Mouse (Mus musculus) hindbrain, embryonic 16.5 days (tissue): ENCODE results near the gene Gm11639. TPM values are rescaled to one million over a fixed set of nuclear protein-coding genes. Genes with fewer than 3 reads are reported as not detected.
A peak's percentile ranks its signal among the peaks of the same experiment; 100 is the strongest.

Experiments used
- ATAC-seq: fragments of 200-750 bp; cut with Nextera tagmentation; 2 replicates; pipeline ENCODE4 v1.8.0; 2017; ENCODE audit warnings: moderate TSS enrichment, moderate library complexity
- H3K27ac ChIP-seq: fragments of 300-500 bp; sonication (generic); 2 replicates; pipeline ENCODE4 v1.5.1; 2014; ENCODE audit warnings: low read depth, mild to moderate bottlenecking, control low read depth, low read length, moderate library complexity
- H3K27me3 ChIP-seq: fragments of 300-500 bp; sonication (generic); replicated peaks from 2 replicates; pipeline ENCODE4 v1.6.1; 2014; ENCODE audit warnings: low read length; ENCODE audit not compliant: control insufficient read depth, insufficient read depth
- H3K36me3 ChIP-seq: fragments of 300-500 bp; sonication (generic); 2 replicates; pipeline ENCODE4 v1.6.1; 2014; ENCODE audit warnings: mild to moderate bottlenecking, low read length, moderate library complexity, mixed read lengths; ENCODE audit not compliant: control insufficient read depth, insufficient read depth
- H3K4me1 ChIP-seq: fragments of 300-500 bp; sonication (generic); 2 replicates; pipeline ENCODE4 v1.6.1; 2014; ENCODE audit warnings: low read depth, low read length; ENCODE audit not compliant: control insufficient read depth, insufficient read depth
- H3K4me2 ChIP-seq: fragments of 300-500 bp; sonication (generic); 2 replicates; pipeline ENCODE4 v1.6.1; 2014; ENCODE audit warnings: mild to moderate bottlenecking, low read length, control low read depth, moderate library complexity
- H3K4me3 ChIP-seq: fragments of 300-500 bp; sonication (generic); 2 replicates; pipeline ENCODE4 v1.5.1; 2014; ENCODE audit warnings: mild to moderate bottlenecking, low read length, control low read depth, moderate library complexity
- H3K9ac ChIP-seq: fragments of 300-500 bp; sonication (generic); 2 replicates; pipeline ENCODE4 v1.6.1; 2014; ENCODE audit warnings: low read depth, mild to moderate bottlenecking, control low read depth, low read length, moderate library complexity
- H3K9me3 ChIP-seq: fragments of 300-500 bp; sonication (generic); 2 replicates; pipeline ENCODE4 v1.6.1; 2014; ENCODE audit warnings: mild to moderate bottlenecking, low read length, moderate library complexity; ENCODE audit not compliant: control insufficient read depth
- WGBS: fragments of 180-500 bp; shearing (Covaris S2); extraction: QIAGEN DNeasy Blood & Tissue Kit; methylation state at CpG from one replicate; pipeline ENCODE4 v1.1.7; 2014; 5-methylcytosine and 5-hydroxymethylcytosine counted together
- polyA plus RNA-seq: library from polyadenylated mRNA; unstranded; fragments of >200 nt; fragmentation: Nextera tagmentation; extraction: Ambion mirVana; gene quantifications from 2 replicates; pipeline ENCODE4 v1.2.1, GENCODE M21; 2015

The Gm11639 gene
- polyA plus RNA-seq, 1 experiment from 2014 or later: 0.04 TPM

GRCm38 (mm10) chr11:104667399-104667798 lies 18.1 kb upstream of the Gm11639 start:
- no peak overlapping the region for H3K27ac ChIP-seq
- H3K4me3 ChIP-seq: no peak overlapping the region
- H3K4me2 ChIP-seq: no peak overlapping the region
- 66% methylated on average over 5 of the region's 5 CpGs for WGBS
- H3K4me1 ChIP-seq: no peaks in the 10 kb centered on the region
- no peaks in the 10 kb centered on the region for H3K36me3 ChIP-seq
- H3K27me3 ChIP-seq: no peaks in the 10 kb centered on the region
- no peak for ATAC-seq
- H3K9me3 ChIP-seq: no peaks in the 10 kb centered on the region
- H3K9ac ChIP-seq: no peak overlapping the region

- Histone ChIP-seq H3K9me3 (no peaks in the 10 kb centered on the region), H3K4me2 (no peak overlapping the region), H3K4me3 (no peak overlapping the region), H3K36me3 (no peaks in the 10 kb centered on the region), H3K27ac (no peak overlapping the region), H3K4me1 (no peaks in the 10 kb centered on the region), H3K9ac (no peak overlapping the region), H3K27me3 (no peaks in the 10 kb centered on the region)
- 71% methylated on average over 4 of the region's 4 CpGs for WGBS
- ATAC-seq: no peak
Observed at GRCm38 (mm10) chr11:104673412-104673811, 12.1 kb upstream of the Gm11639 start.

- Histone ChIP-seq H3K4me3 (no peak overlapping the region), H3K36me3 (no peaks in the 10 kb centered on the region), H3K27ac (no peak overlapping the region), H3K9me3 (no peaks in the 10 kb centered on the region), H3K4me2 (no peak overlapping the region), H3K9ac (no peak overlapping the region), H3K27me3 (no peaks in the 10 kb centered on the region), H3K4me1 (no peaks in the 10 kb centered on the region)
- WGBS: 94% methylated on average over 11 of the region's 11 CpGs
- no peak for ATAC-seq
Observed at GRCm38 (mm10) chr11:104674768-104675167, 10.7 kb upstream of the Gm11639 start.

GRCm38 (mm10) chr11:104693235-104693634 lies 7.7 kb downstream of the Gm11639 start:
- ATAC-seq: no peak
- no peak overlapping the region for H3K4me3 ChIP-seq
- no peaks in the 10 kb centered on the region for H3K4me1 ChIP-seq
- H3K36me3 ChIP-seq: no peaks in the 10 kb centered on the region
- no peak overlapping the region for H3K9ac ChIP-seq
- H3K27me3 ChIP-seq: no peaks in the 10 kb centered on the region
- no peak overlapping the region for H3K4me2 ChIP-seq
- no peak overlapping the region for H3K27ac ChIP-seq
- WGBS: 91% methylated on average over 6 of the region's 6 CpGs
- peaks cover 3% of the 10 kb centered on the region; the same call in 1 of the 2 replicates for H3K9me3 ChIP-seq

- WGBS: 53% methylated on average over 15 of the region's 15 CpGs
- no peaks in the 10 kb centered on the region for H3K4me1 ChIP-seq
- H3K9ac ChIP-seq: no peak overlapping the region
- no peaks in the 10 kb centered on the region for H3K9me3 ChIP-seq
- no peaks in the 10 kb centered on the region for H3K27me3 ChIP-seq
- peak overlapping the region; percentile 33 for H3K4me2 ChIP-seq
- H3K36me3 ChIP-seq: no peaks in the 10 kb centered on the region
- H3K4me3 ChIP-seq: no peak overlapping the region
- no peak for ATAC-seq
- H3K27ac ChIP-seq: no peak overlapping the region
Observed at GRCm38 (mm10) chr11:104704097-104704496, 18.6 kb downstream of the Gm11639 start.

- 62% methylated on average over 2 of the region's 2 CpGs for WGBS
Observed at GRCm38 (mm10) chr11:104707084-104707483, 21.6 kb downstream of the Gm11639 start.

GRCm38 (mm10) chr11:104744995-104745568 lies 59.6 kb downstream of the Gm11639 start:
- Histone ChIP-seq H3K27me3 (no peaks in the 10 kb centered on the region), H3K36me3 (no peaks in the 10 kb centered on the region), H3K4me2 (no peak overlapping the region), H3K4me3 (no peak overlapping the region), H3K9ac (no peak overlapping the region), H3K9me3 (no peaks in the 10 kb centered on the region), H3K4me1 (no peaks in the 10 kb centered on the region), H3K27ac (no peak overlapping the region)
- no peak for ATAC-seq
- 90% methylated on average over 9 of the region's 9 CpGs for WGBS

More at GRCm38 (mm10) chr11:104707084-104707483, 21.6 kb downstream of the Gm11639 start:
- no peak overlapping the region for H3K4me3 ChIP-seq
- H3K9ac ChIP-seq: no peak overlapping the region
- no peaks in the 10 kb centered on the region for H3K36me3 ChIP-seq
- no peak overlapping the region for H3K4me2 ChIP-seq
- ATAC-seq: no peak
- H3K27ac ChIP-seq: no peak overlapping the region
- H3K27me3 ChIP-seq: no peaks in the 10 kb centered on the region
- H3K4me1 ChIP-seq: no peaks in the 10 kb centered on the region
- no peaks in the 10 kb centered on the region for H3K9me3 ChIP-seq

- 34% methylated on average over 6 of the region's 6 CpGs for WGBS
Observed at GRCm38 (mm10) chr11:104765762-104766161, 80.3 kb downstream of the Gm11639 start.

GRCm38 (mm10) chr11:104767068-104767467 lies 81.6 kb downstream of the Gm11639 start:
- no peaks in the 10 kb centered on the region for H3K36me3 ChIP-seq
- H3K4me2 ChIP-seq: no peak overlapping the region
- WGBS: 40% methylated on average over 1 of the region's 1 CpGs

More at GRCm38 (mm10) chr11:104765762-104766161, 80.3 kb downstream of the Gm11639 start:
- Histone ChIP-seq H3K9me3 (no peaks in the 10 kb centered on the region), H3K27me3 (no peaks in the 10 kb centered on the region), H3K36me3 (no peaks in the 10 kb centered on the region), H3K27ac (no peak overlapping the region), H3K4me2 (no peak overlapping the region), H3K4me3 (no peak overlapping the region), H3K9ac (no peak overlapping the region), H3K4me1 (no peaks in the 10 kb centered on the region)
- no peak for ATAC-seq

More at GRCm38 (mm10) chr11:104767068-104767467, 81.6 kb downstream of the Gm11639 start:
- H3K9me3 ChIP-seq: no peaks in the 10 kb centered on the region
- no peaks in the 10 kb centered on the region for H3K4me1 ChIP-seq
- no peak overlapping the region for H3K4me3 ChIP-seq
- H3K9ac ChIP-seq: no peak overlapping the region
- no peaks in the 10 kb centered on the region for H3K27me3 ChIP-seq
- no peak for ATAC-seq
- no peak overlapping the region for H3K27ac ChIP-seq
